In genomic region chr12:86914351-86914750, GRCm38 (mm10) we compare ENCODE assay signal across 9 mouse cellular contexts. TPM values are rescaled to one million over a fixed set of nuclear protein-coding genes. Genes with fewer than 3 reads are reported as not detected.
DNase-seq lines count a peak whose midpoint lies in the region; ATAC-seq and TF ChIP-seq lines count a peak whose summit lies in the region.
"Had no signal": no experiment of that assay in that cellular context is flagged by ENCODE, and none has a peak within 500 bp of the region (broad histone marks: within the 10 kb centered on the region; RNA-seq: fewer than 3 reads in every experiment).

No protein-coding gene starts in this region.

- peak overlapping the region; percentile 13; the same call in 1 of the 2 replicates for H3K27ac ChIP-seq in intestine, embryonic 16.5 days (ENCODE audit: low read length)
- H3K27ac ChIP-seq in intestine, embryonic 15.5 days: no peak overlapping the region
- no peak overlapping the region for H3K27ac ChIP-seq in embryonic facial prominence, embryonic 13.5 days

- 0 out of 2 replicates have a peak overlapping the region, but pooled peaks have one; percentile 20 for H3K9ac ChIP-seq in intestine, embryonic 16.5 days (ENCODE audit: low read depth, low read length)
- no peak overlapping the region for H3K9ac ChIP-seq in intestine, embryonic 15.5 days
- 0 out of 2 replicates have a peak overlapping the region, but pooled peaks have one; percentile 17 for H3K9ac ChIP-seq in embryonic facial prominence, embryonic 13.5 days

- H3K4me3 ChIP-seq in intestine, embryonic 16.5 days (ENCODE audit: low read length): no peak overlapping the region
- no peak overlapping the region for H3K4me3 ChIP-seq in intestine, embryonic 15.5 days (replicated peaks)
- peak overlapping the region; percentile 60; the same call in 1 of the 2 replicates for H3K4me3 ChIP-seq in G1E (ENCODE audit: low read depth, low read length)
- no peak overlapping the region for H3K4me3 ChIP-seq in embryonic facial prominence, embryonic 13.5 days

- WGBS in intestine, embryonic 16.5 days: 58% methylated on average over 2 of the region's 2 CpGs
- WGBS in intestine, embryonic 15.5 days: 71% methylated on average over 2 of the region's 2 CpGs
- 58% methylated on average over 2 of the region's 2 CpGs for WGBS in embryonic facial prominence, embryonic 13.5 days

- no peaks in the 10 kb centered on the region for H3K9me3 ChIP-seq in intestine, embryonic 16.5 days (ENCODE audit: control insufficient read depth, low read length)
- H3K9me3 ChIP-seq in intestine, embryonic 15.5 days: no peaks in the 10 kb centered on the region
- H3K9me3 ChIP-seq in G1E (replicated peaks): no peaks in the 10 kb centered on the region
- H3K9me3 ChIP-seq in embryonic facial prominence, embryonic 13.5 days: no peaks in the 10 kb centered on the region

- peaks cover 25% of the 10 kb centered on the region for H3K4me1 ChIP-seq in intestine, embryonic 16.5 days (ENCODE audit: control insufficient read depth, insufficient read depth, low read length)
- H3K4me1 ChIP-seq in intestine, embryonic 15.5 days (replicated peaks): peaks cover 22% of the 10 kb centered on the region
- peaks cover 92% of the 10 kb centered on the region for H3K4me1 ChIP-seq in G1E (ENCODE audit: insufficient read depth, low read depth, low read length)
- H3K4me1 ChIP-seq in embryonic facial prominence, embryonic 13.5 days: peaks cover 34% of the 10 kb centered on the region

- no peaks in the 10 kb centered on the region for H3K27me3 ChIP-seq in intestine, embryonic 16.5 days (replicated peaks; ENCODE audit: control insufficient read depth, insufficient read depth, low read length)
- no peaks in the 10 kb centered on the region for H3K27me3 ChIP-seq in intestine, embryonic 15.5 days (replicated peaks)
- no peaks in the 10 kb centered on the region for H3K27me3 ChIP-seq in G1E (ENCODE audit: insufficient read depth, low read length)
- peaks cover 8% of the 10 kb centered on the region; the same call in 1 of the 2 replicates for H3K27me3 ChIP-seq in embryonic facial prominence, embryonic 13.5 days

- TF ChIP-seq CTCF in G1E (IDR thresholded peaks at IDR 0.05; ENCODE audit: low read depth, low read length): no peak

- DNase-seq in G1E (ENCODE audit: low spot score): peak; percentile 74
- no peak for DNase-seq in left cerebral cortex, adult 9 months (ENCODE audit: low spot score in 2 of 2)
- no peak for DNase-seq in frontal cortex, postnatal 10 days (ENCODE audit: low spot score in 2 of 2)
- DNase-seq: kidney, adult 8-10 months; left cerebral cortex, postnatal 4 days had no signal

- no peaks in the 10 kb centered on the region for H3K36me3 ChIP-seq in intestine, embryonic 16.5 days (ENCODE audit: control insufficient read depth, insufficient read depth, low read length)
- no peaks in the 10 kb centered on the region for H3K36me3 ChIP-seq in intestine, embryonic 15.5 days
- H3K36me3 ChIP-seq in G1E (replicated peaks): no peaks in the 10 kb centered on the region
- H3K36me3 ChIP-seq in embryonic facial prominence, embryonic 13.5 days: no peaks in the 10 kb centered on the region

- no peak overlapping the region for H3K4me2 ChIP-seq in intestine, embryonic 16.5 days (ENCODE audit: low read depth, low read length)
- no peak overlapping the region for H3K4me2 ChIP-seq in intestine, embryonic 15.5 days (replicated peaks)
- H3K4me2 ChIP-seq in embryonic facial prominence, embryonic 13.5 days: no peak overlapping the region

- no peak for ATAC-seq in intestine, embryonic 16.5 days
- ATAC-seq in intestine, embryonic 15.5 days: no peak
- peak; percentile 48 for ATAC-seq in G1E (ENCODE audit: extremely low read depth, insufficient number of reproducible peaks, low FRiP score, poor library complexity, severe bottlenecking)
- ATAC-seq in embryonic facial prominence, embryonic 13.5 days (ENCODE audit: insufficient number of reproducible peaks, insufficient read depth, low FRiP score, low TSS enrichment, low read depth): no peak
- peak; percentile 48 for ATAC-seq in megakaryocyte progenitor cell, adult 5-6 weeks (replicated peaks; ENCODE audit: poor library complexity)

RNA-seq across cellular contexts. Expression of gene Irf2bpl, which starts 29.8 kb away (rescaled TPM):
- polyA plus RNA-seq in intestine, embryonic 16.5 days (2015; fragmentation: Nextera tagmentation; extraction: Ambion mirVana): 8.2 and 10.9 TPM in 2 replicates
- 19.6 and 22.4 TPM in 2 replicates for polyA plus RNA-seq in intestine, embryonic 15.5 days (2015; fragmentation: Nextera tagmentation; extraction: Ambion mirVana)
- total RNA-seq in G1E (2014; fragmentation: Nextera tagmentation) (8.4 and 10.0 TPM in 2 replicates), G1E (2017) (8.5 and 11.0 TPM in 2 replicates)
- 18.8 and 23.1 TPM in 2 replicates for polyA plus RNA-seq in G1E (2012)
- polyA plus RNA-seq in embryonic facial prominence, embryonic 13.5 days (2015; fragmentation: Nextera tagmentation; extraction: Ambion mirVana): 36.5 and 37.7 TPM in 2 replicates
- 1.4 and 1.8 TPM in 2 replicates for total RNA-seq in megakaryocyte progenitor cell, adult 5-6 weeks (2015)
- total RNA-seq in megakaryocyte progenitor cell, adult 5-6 weeks (2017): 1.6 and 1.7 TPM in 2 replicates

RNA-seq across cellular contexts. Expression of gene Cipc, which starts 32.5 kb away (rescaled TPM):
- polyA plus RNA-seq in intestine, embryonic 16.5 days (2015; fragmentation: Nextera tagmentation; extraction: Ambion mirVana): 7.9 and 9.5 TPM in 2 replicates
- 10.6 TPM in 2 replicates for polyA plus RNA-seq in intestine, embryonic 15.5 days (2015; fragmentation: Nextera tagmentation; extraction: Ambion mirVana)
- total RNA-seq in G1E (2014; fragmentation: Nextera tagmentation): 89.5 and 104 TPM in 2 replicates
- total RNA-seq in G1E (2017): 70.0 and 75.9 TPM in 2 replicates
- 35.5 and 42.7 TPM in 2 replicates for polyA plus RNA-seq in G1E (2012)
- 24.3 TPM in 2 replicates for polyA plus RNA-seq in embryonic facial prominence, embryonic 13.5 days (2015; fragmentation: Nextera tagmentation; extraction: Ambion mirVana)
- total RNA-seq in megakaryocyte progenitor cell, adult 5-6 weeks (2015): 16.7 and 22.0 TPM in 2 replicates
- 17.6 and 23.7 TPM in 2 replicates for total RNA-seq in megakaryocyte progenitor cell, adult 5-6 weeks (2017)

Comparison
In these comparisons a context has a peak if more than half of its experiments do, and no peak if none do; other contexts are left out.
1. ATAC-seq: peak in G1E (single experiment) and megakaryocyte progenitor cell, adult 5-6 weeks (single experiment); none in intestine, embryonic 16.5 days (single experiment), intestine, embryonic 15.5 days (single experiment) and embryonic facial prominence, embryonic 13.5 days (single experiment).